Mouse (Mus musculus): Measurements from ENCODE around the gene Dapk1. TPM values are rescaled to one million over a fixed set of nuclear protein-coding genes. Genes with fewer than 3 reads are reported as not detected.
"Not testable (repeated sequence)": the region's sequence is repeated elsewhere in the genome, so short reads cannot be mapped to it uniquely, and the experiment has no call there.

Gene Dapk1
- polyA plus RNA-seq, 1 experiment from 2014 or later: 16.3 TPM

DNA sequence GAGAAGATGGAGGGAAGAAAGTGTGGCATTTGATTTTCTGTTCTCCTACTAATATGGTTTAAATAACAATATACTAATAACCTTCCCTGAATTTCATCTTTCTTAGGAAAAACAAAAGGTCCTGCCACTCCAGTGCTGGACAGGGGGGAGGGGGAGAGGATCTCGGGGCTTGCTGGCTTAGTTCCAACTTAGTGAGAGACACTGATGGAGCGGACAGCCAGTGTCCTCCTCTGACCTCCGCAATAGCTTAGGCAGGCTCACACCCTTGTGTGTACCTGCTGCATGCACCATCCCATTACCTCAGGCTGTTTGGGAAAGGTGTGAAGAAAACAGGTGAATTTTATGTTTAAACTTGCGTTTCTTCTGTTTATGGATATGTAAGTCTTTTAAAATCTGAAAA, 7.5 kb downstream of the Dapk1 start:
- H3K4me2 ChIP-seq (ENCODE audit: low read depth, low read length): no peak overlapping the region
- DNase-seq (ENCODE audit: low spot score): no peak
- H3K27me3 ChIP-seq (replicated peaks; ENCODE audit: control insufficient read depth, insufficient read depth, low read length): no peaks in the 10 kb centered on the region
- peaks cover 5% of the 10 kb centered on the region; the same call in 1 of the 2 replicates for H3K36me3 ChIP-seq (ENCODE audit: control insufficient read depth, insufficient read depth, low read length)
- no peaks in the 10 kb centered on the region for H3K9me3 ChIP-seq (ENCODE audit: control insufficient read depth, low read length)
- no peak overlapping the region for H3K9ac ChIP-seq (ENCODE audit: low read depth, low read length)
- no peak for ATAC-seq (ENCODE audit: low read depth)
- no peak overlapping the region for H3K4me3 ChIP-seq (ENCODE audit: low read depth, low read length)
- H3K4me1 ChIP-seq (ENCODE audit: control insufficient read depth, insufficient read depth, low read length): peaks cover 3% of the 10 kb centered on the region; the same call in 1 of the 2 replicates
- H3K27ac ChIP-seq (replicated peaks; ENCODE audit: low read depth, low read length): no peak overlapping the region
- 71% methylated on average over 4 of the region's 4 CpGs for WGBS

DNA sequence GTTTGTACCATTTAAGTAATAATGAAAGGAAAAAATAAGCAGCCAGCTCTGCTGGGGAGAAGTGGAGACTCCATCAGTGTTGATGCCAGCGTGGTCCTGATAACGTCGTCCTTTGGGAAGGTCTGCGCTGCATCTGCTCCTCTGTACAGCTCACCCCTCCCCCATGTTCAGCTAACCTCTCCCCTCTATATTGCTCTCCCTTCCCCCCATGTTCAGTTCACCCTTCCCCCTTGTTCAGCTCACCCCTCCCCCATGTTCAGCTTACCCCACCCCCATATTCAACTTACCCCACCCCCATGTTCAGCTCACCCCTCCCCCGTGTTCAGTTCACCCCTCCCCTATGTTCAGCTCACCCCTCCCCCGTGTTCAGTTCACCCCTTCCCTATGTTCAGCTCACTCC, 8.8 kb downstream of the Dapk1 start:
- WGBS: 37% methylated on average over 6 of the region's 6 CpGs
- ATAC-seq (ENCODE audit: low read depth): no peak

DNA sequence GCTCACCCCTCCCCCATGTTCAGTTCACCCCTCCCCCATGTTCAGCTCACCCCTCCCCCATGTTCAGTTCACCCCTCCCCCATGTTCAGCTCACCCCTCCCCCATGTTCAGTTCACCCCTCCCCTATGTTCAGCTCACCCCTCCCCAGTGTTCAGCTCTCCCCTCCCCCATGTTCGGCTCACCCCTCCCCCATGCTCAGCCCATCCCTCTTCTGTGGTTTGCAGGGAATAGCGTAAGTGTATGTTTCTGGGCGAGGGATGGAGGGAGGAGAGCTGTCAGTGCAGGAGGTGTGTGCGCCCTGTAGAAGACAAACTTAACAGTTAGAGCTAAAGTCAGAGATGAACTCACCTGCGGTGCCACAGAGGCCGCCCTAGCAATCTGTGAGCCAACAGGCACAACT, 9.2 kb downstream of the Dapk1 start:
- not testable (repeated sequence) for H3K4me3 ChIP-seq (ENCODE audit: low read depth, low read length); H3K4me2 ChIP-seq (ENCODE audit: low read depth, low read length); H3K9me3 ChIP-seq (ENCODE audit: control insufficient read depth, low read length); DNase-seq (ENCODE audit: low spot score); ATAC-seq (ENCODE audit: low read depth); H3K27me3 ChIP-seq (replicated peaks; ENCODE audit: control insufficient read depth, insufficient read depth, low read length); H3K9ac ChIP-seq (ENCODE audit: low read depth, low read length); H3K36me3 ChIP-seq (ENCODE audit: control insufficient read depth, insufficient read depth, low read length); H3K4me1 ChIP-seq (ENCODE audit: control insufficient read depth, insufficient read depth, low read length); H3K27ac ChIP-seq (replicated peaks; ENCODE audit: low read depth, low read length)
- WGBS: 67% methylated on average over 6 of the region's 6 CpGs

More for the DNA sequence above, 8.8 kb downstream of the Dapk1 start:
- Histone ChIP-seq H3K27me3 (replicated peaks; ENCODE audit: control insufficient read depth, insufficient read depth, low read length) (no peaks in the 10 kb centered on the region), H3K36me3 (ENCODE audit: control insufficient read depth, insufficient read depth, low read length) (no peaks in the 10 kb centered on the region), H3K4me3 (ENCODE audit: low read depth, low read length) (no peak overlapping the region), H3K4me2 (ENCODE audit: low read depth, low read length) (no peak overlapping the region), H3K9me3 (ENCODE audit: control insufficient read depth, low read length) (no peaks in the 10 kb centered on the region), H3K9ac (ENCODE audit: low read depth, low read length) (no peak overlapping the region), H3K27ac (replicated peaks; ENCODE audit: low read depth, low read length) (no peak overlapping the region), H3K4me1 (ENCODE audit: control insufficient read depth, insufficient read depth, low read length) (peaks cover 3% of the 10 kb centered on the region; the same call in 1 of the 2 replicates)
- no peak for DNase-seq (ENCODE audit: low spot score)

DNA sequence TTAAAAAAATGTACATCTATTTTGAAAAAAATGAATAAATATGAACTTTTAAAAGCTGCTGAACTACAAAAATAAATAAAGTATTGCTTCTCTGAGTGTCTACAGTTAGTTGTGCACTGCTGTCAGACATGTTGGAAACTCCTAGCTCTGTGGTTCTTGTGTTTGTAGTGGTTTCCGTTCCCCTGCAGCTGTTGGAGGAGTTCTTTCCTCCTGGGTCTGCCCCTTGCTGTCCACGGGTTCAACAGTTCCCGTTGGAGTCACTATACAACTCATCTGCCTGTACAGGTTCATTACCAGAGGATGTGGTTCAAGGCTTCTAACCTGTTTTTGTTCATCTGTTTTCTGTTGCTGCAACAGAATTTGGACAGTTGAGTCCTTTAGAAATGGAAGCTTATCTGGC, 10.4 kb downstream of the Dapk1 start:
- Histone ChIP-seq H3K9me3 (ENCODE audit: control insufficient read depth, low read length) (no peaks in the 10 kb centered on the region), H3K4me1 (ENCODE audit: control insufficient read depth, insufficient read depth, low read length) (peaks cover 3% of the 10 kb centered on the region; the same call in 1 of the 2 replicates), H3K27ac (replicated peaks; ENCODE audit: low read depth, low read length) (no peak overlapping the region), H3K36me3 (ENCODE audit: control insufficient read depth, insufficient read depth, low read length) (no peaks in the 10 kb centered on the region), H3K27me3 (replicated peaks; ENCODE audit: control insufficient read depth, insufficient read depth, low read length) (no peaks in the 10 kb centered on the region), H3K4me3 (ENCODE audit: low read depth, low read length) (no peak overlapping the region), H3K9ac (ENCODE audit: low read depth, low read length) (no peak overlapping the region), H3K4me2 (ENCODE audit: low read depth, low read length) (no peak overlapping the region)
- 56% methylated on average over 3 of the region's 3 CpGs for WGBS
- no peak for DNase-seq (ENCODE audit: low spot score)
- no peak for ATAC-seq (ENCODE audit: low read depth)

DNA sequence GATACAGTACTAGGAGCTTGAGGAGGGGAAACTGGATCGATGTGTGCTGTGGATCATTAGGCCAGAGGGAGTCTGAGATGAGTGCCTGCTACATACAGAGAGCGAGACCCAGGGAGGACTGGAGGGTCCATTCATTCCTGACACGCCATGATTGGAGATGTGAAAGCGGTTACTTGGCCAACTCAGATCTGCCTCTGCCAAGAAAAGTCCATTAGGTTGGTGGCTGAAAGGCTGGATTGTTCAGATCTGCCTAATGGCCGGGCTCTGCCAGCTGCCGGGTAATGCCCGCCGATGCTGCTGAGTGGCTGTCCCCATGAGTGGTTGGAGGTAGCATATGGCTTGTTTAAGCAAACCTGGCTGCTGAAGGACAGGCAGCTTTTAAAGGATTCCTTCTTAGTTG, 12.4 kb downstream of the Dapk1 start:
- H3K36me3 ChIP-seq (ENCODE audit: control insufficient read depth, insufficient read depth, low read length): no peaks in the 10 kb centered on the region
- peak; percentile 34; the same call in 1 of the 2 replicates for ATAC-seq (ENCODE audit: low read depth)
- WGBS: 83% methylated on average over 8 of the region's 8 CpGs

DNA sequence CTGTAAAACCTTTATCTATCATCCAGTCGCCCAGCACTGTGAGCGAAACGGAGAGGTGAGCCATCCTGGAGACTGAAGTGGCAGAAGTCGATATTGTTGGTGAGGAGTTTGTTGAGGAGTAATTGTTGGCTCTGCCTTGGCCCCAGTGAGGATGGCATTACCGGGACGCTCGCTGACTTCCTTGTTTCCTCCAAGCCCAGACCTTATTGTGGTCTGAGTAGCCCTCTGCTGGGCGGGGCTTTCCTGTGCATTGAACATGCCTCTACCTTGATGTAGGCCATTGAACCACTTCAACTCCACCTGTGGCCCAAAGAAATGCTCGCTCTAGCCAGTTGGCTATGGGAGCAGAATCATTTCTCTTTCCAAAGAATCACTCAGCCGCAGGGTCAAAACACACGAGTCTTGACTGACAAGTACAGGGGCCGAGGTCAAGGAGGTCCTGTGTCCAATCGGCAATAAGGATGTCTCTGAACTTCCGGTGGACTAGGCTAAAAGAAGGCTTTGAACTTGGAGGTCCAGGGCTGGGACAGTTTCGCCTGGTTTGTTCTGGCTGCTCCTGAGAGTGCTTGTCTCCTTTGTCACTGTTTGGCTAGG, 13.4 kb downstream of the Dapk1 start:
- no peaks in the 10 kb centered on the region for H3K36me3 ChIP-seq (ENCODE audit: control insufficient read depth, insufficient read depth, low read length)
- no peak overlapping the region for H3K9ac ChIP-seq (ENCODE audit: low read depth, low read length)
- H3K9me3 ChIP-seq (ENCODE audit: control insufficient read depth, low read length): no peaks in the 10 kb centered on the region
- H3K4me3 ChIP-seq (ENCODE audit: low read depth, low read length): no peak overlapping the region
- DNase-seq (ENCODE audit: low spot score) (no peak), ATAC-seq (ENCODE audit: low read depth) (no peak)
- no peak overlapping the region for H3K27ac ChIP-seq (replicated peaks; ENCODE audit: low read depth, low read length)
- WGBS: 63% methylated on average over 15 of the region's 15 CpGs
- H3K27me3 ChIP-seq (replicated peaks; ENCODE audit: control insufficient read depth, insufficient read depth, low read length): no peaks in the 10 kb centered on the region
- H3K4me2 ChIP-seq (ENCODE audit: low read depth, low read length): no peak overlapping the region
- peaks cover 11% of the 10 kb centered on the region for H3K4me1 ChIP-seq (ENCODE audit: control insufficient read depth, insufficient read depth, low read length)

More for the DNA sequence above, 12.4 kb downstream of the Dapk1 start:
- Histone ChIP-seq H3K27me3 (replicated peaks; ENCODE audit: control insufficient read depth, insufficient read depth, low read length) (no peaks in the 10 kb centered on the region), H3K4me2 (ENCODE audit: low read depth, low read length) (no peak overlapping the region), H3K9ac (ENCODE audit: low read depth, low read length) (no peak overlapping the region), H3K4me1 (ENCODE audit: control insufficient read depth, insufficient read depth, low read length) (peaks cover 11% of the 10 kb centered on the region), H3K4me3 (ENCODE audit: low read depth, low read length) (no peak overlapping the region), H3K27ac (replicated peaks; ENCODE audit: low read depth, low read length) (no peak overlapping the region), H3K9me3 (ENCODE audit: control insufficient read depth, low read length) (no peaks in the 10 kb centered on the region)
- DNase-seq (ENCODE audit: low spot score): peak; percentile 24

DNA sequence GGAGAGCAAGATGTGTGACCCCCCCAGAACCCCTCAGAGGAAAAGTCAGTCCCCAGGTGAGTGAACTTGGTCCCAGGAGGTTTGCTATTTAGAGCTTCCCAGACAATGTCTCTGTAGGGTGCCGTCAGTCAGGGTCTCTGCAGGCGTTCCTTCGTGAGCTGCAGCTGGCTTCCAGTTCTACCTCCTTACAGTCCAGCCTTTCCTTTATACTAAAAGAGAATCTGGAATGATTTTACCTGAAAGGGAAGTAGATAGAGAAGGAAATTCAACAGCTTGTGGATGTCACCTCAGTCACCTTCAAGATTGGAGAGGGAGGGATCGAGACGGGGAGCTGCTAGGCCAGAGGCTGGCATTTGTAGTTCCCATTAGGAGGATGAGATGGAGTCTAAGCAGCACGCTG, 14.3 kb downstream of the Dapk1 start:
- no peak for ATAC-seq (ENCODE audit: low read depth)
- Histone ChIP-seq H3K4me2 (ENCODE audit: low read depth, low read length) (no peak overlapping the region), H3K27me3 (replicated peaks; ENCODE audit: control insufficient read depth, insufficient read depth, low read length) (no peaks in the 10 kb centered on the region), H3K4me3 (ENCODE audit: low read depth, low read length) (no peak overlapping the region), H3K9me3 (ENCODE audit: control insufficient read depth, low read length) (no peaks in the 10 kb centered on the region), H3K4me1 (ENCODE audit: control insufficient read depth, insufficient read depth, low read length) (peaks cover 8% of the 10 kb centered on the region; the same call in 1 of the 2 replicates), H3K9ac (ENCODE audit: low read depth, low read length) (no peak overlapping the region), H3K27ac (replicated peaks; ENCODE audit: low read depth, low read length) (no peak overlapping the region), H3K36me3 (ENCODE audit: control insufficient read depth, insufficient read depth, low read length) (no peaks in the 10 kb centered on the region)
- WGBS: 60% methylated on average over 6 of the region's 6 CpGs
- DNase-seq (ENCODE audit: low spot score): no peak

DNA sequence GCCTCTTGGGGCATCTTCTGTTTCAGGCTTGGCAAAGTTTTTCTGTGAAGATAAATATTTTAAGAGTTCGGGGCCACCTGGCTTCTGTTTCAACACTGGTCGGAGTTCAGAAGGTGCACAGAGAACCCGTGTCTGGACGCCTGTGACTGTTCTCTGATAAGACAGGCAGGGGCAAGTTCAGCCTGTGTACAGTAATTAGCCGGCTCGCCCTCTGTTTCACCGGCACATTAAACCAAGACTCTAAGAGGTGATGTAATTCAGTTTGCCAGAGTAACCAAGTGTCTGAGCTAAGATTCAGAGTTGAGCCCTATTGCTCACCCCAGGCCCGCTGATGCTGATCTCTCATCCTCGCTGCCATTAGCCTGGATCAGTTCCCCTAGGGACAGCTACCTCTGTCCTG, 16.5 kb downstream of the Dapk1 start:
- Histone ChIP-seq H3K9me3 (ENCODE audit: control insufficient read depth, low read length) (no peaks in the 10 kb centered on the region), H3K27ac (replicated peaks; ENCODE audit: low read depth, low read length) (no peak overlapping the region), H3K9ac (ENCODE audit: low read depth, low read length) (no peak overlapping the region), H3K36me3 (ENCODE audit: control insufficient read depth, insufficient read depth, low read length) (no peaks in the 10 kb centered on the region), H3K4me2 (ENCODE audit: low read depth, low read length) (no peak overlapping the region), H3K27me3 (replicated peaks; ENCODE audit: control insufficient read depth, insufficient read depth, low read length) (no peaks in the 10 kb centered on the region), H3K4me1 (ENCODE audit: control insufficient read depth, insufficient read depth, low read length) (peaks cover 8% of the 10 kb centered on the region; the same call in 1 of the 2 replicates), H3K4me3 (ENCODE audit: low read depth, low read length) (no peak overlapping the region)
- ATAC-seq (ENCODE audit: low read depth): no peak; the same call in 1 of the 2 replicates
- no peak for DNase-seq (ENCODE audit: low spot score)
- 40% methylated on average over 9 of the region's 9 CpGs for WGBS

DNA sequence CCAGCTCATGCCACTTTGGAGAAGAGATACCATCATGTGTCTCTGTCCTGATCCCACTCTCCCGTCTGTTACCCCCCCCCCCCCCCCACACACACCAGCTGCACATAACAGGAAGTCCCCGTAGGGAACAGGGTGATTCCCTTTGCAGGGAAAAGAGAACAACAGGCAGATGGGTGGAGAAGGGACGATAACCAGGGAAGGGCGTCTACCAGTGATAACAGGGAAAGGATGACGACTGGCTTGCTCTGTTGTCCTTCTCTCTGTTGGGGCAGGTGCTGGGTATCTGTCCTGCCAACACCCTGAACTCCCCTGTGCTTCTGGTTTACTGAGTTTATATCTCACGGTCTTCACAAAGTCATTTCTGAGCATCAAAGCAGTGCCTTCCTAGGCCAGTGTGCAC, 18.0 kb downstream of the Dapk1 start:
- H3K27me3 ChIP-seq (replicated peaks; ENCODE audit: control insufficient read depth, insufficient read depth, low read length): no peaks in the 10 kb centered on the region
- ATAC-seq (ENCODE audit: low read depth): no peak
- no peak overlapping the region for H3K27ac ChIP-seq (replicated peaks; ENCODE audit: low read depth, low read length)
- WGBS: 52% methylated on average over 5 of the region's 6 CpGs
- no peaks in the 10 kb centered on the region for H3K36me3 ChIP-seq (ENCODE audit: control insufficient read depth, insufficient read depth, low read length)
- no peak for DNase-seq (ENCODE audit: low spot score)
- no peak overlapping the region for H3K4me3 ChIP-seq (ENCODE audit: low read depth, low read length)
- peaks cover 8% of the 10 kb centered on the region; the same call in 1 of the 2 replicates for H3K4me1 ChIP-seq (ENCODE audit: control insufficient read depth, insufficient read depth, low read length)
- H3K9ac ChIP-seq (ENCODE audit: low read depth, low read length): no peak overlapping the region
- no peaks in the 10 kb centered on the region for H3K9me3 ChIP-seq (ENCODE audit: control insufficient read depth, low read length)
- H3K4me2 ChIP-seq (ENCODE audit: low read depth, low read length): no peak overlapping the region
